In the genomic region with DNA sequence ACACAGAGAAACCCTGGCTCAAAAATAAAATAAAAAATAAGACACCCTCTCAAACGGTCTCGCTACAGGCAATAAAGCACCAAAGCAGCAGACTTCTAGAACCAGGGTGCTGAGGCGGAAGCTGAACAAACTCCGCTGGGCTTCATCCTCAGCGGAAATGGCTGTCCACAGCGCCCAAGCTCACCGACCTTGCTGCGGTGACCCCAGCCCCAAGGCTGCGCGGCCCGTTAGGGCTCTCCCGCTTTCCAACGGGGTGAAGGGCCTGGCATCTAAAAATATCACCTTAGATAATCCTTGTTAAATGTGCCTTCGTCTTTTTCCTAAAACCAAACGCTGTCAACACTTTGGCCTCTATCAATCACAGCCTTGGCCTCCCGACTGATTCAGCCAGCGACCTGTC, we compare ENCODE assay signal across 9 mouse cellular contexts. TPM values are rescaled to one million over a fixed set of nuclear protein-coding genes. Genes with fewer than 3 reads are reported as not detected.
DNase-seq lines count a peak whose midpoint lies in the region; ATAC-seq and TF ChIP-seq lines count a peak whose summit lies in the region.
"Had no signal": no experiment of that assay in that cellular context is flagged by ENCODE, and none has a peak within 500 bp of the region (broad histone marks: within the 10 kb centered on the region; RNA-seq: fewer than 3 reads in every experiment).

No protein-coding gene starts in this region.

- ATAC-seq in kidney, embryonic 14.5 days (ENCODE audit: low FRiP score, low TSS enrichment) = peak; percentile 42
- ATAC-seq in common myeloid progenitor, adult 5-6 weeks (replicated peaks; ENCODE audit: low read depth, poor library complexity, severe bottlenecking) = peak; percentile 27
- ATAC-seq in hindbrain, embryonic 13.5 days (ENCODE audit: low FRiP score) = peak; percentile 56
- ATAC-seq in liver, embryonic 14.5 days (ENCODE audit: insufficient read depth) = peak; percentile 5

- H3K4me2 ChIP-seq in kidney, embryonic 14.5 days (replicated peaks; ENCODE audit: low read depth, low read length) = peak overlapping the region; percentile 67
- H3K4me2 ChIP-seq in hindbrain, embryonic 13.5 days = peak overlapping the region; percentile 71
- peak overlapping the region; percentile 90 for H3K4me2 ChIP-seq in liver, embryonic 14.5 days (ENCODE audit: low read depth)

- H3K27ac ChIP-seq in kidney, embryonic 14.5 days (ENCODE audit: low read depth, low read length) = peak overlapping the region; percentile 77; the same call in 1 of the 2 replicates
- peak overlapping the region; percentile 38 for H3K27ac ChIP-seq in ES-E14 (ENCODE audit: insufficient read depth, low read depth, low read length, poor library complexity, severe bottlenecking)
- peak overlapping the region; percentile 92 for H3K27ac ChIP-seq in hindbrain, embryonic 13.5 days
- H3K27ac ChIP-seq in liver, embryonic 14.5 days = no peak overlapping the region; the same call in 1 of the 2 replicates
- peak overlapping the region; percentile 97 for H3K27ac ChIP-seq in olfactory bulb, adult 2 months (ENCODE audit: insufficient read depth, low read depth, low read length)

- no peak for TF ChIP-seq POLR2A in olfactory bulb, adult 2 months (IDR thresholded peaks at IDR 0.05; ENCODE audit: insufficient read depth, low read depth, low read length)

- no peak for TF ChIP-seq CTCF in liver, embryonic 14.5 days (IDR thresholded peaks at IDR 0.05; ENCODE audit: low read depth)
- TF ChIP-seq CTCF in olfactory bulb, adult 2 months (IDR thresholded peaks at IDR 0.05; ENCODE audit: insufficient read depth, low read depth, low read length) = no peak

- H3K9me3 ChIP-seq in kidney, embryonic 14.5 days (ENCODE audit: control insufficient read depth, low read length) = no peaks in the 10 kb centered on the region
- H3K9me3 ChIP-seq in ES-E14 (ENCODE audit: control insufficient read depth, insufficient read depth, low read depth, low read length) = no peaks in the 10 kb centered on the region
- H3K9me3 ChIP-seq in hindbrain, embryonic 13.5 days = no peaks in the 10 kb centered on the region
- H3K9me3 ChIP-seq in liver, embryonic 14.5 days (ENCODE audit: control insufficient read depth, low read length) = no peaks in the 10 kb centered on the region

- in situ Hi-C loops in ES-E14 (cut with MboI; ENCODE audit: low sequenced_read_pairs in 2 of 2, unreplicated experiment in 2 of 2) = no loop called here

- WGBS in kidney, embryonic 14.5 days = 1% methylated on average over 17 of the region's 17 CpGs
- 5% methylated on average over 17 of the region's 17 CpGs for WGBS in hindbrain, embryonic 13.5 days
- 3% methylated on average over 17 of the region's 17 CpGs for WGBS in liver, embryonic 14.5 days (ENCODE audit: insufficient replicate concordance)
- under 1% methylated on average over 17 of the region's 17 CpGs for WGBS in olfactory bulb, adult 2 months

- no peak for DNase-seq in kidney, adult 9 months
- DNase-seq in ES-E14 (ENCODE audit: low read depth, low spot score) = peak; percentile 9
- DNase-seq in liver, embryonic 14.5 days (ENCODE audit: low read depth in 3 of 3, low spot score in 3 of 3) = no peak
- no peak for DNase-seq in ovary, postnatal 14 days (ENCODE audit: low spot score)

- H3K9ac ChIP-seq in kidney, embryonic 14.5 days (ENCODE audit: low read depth, low read length) = peak overlapping the region; percentile 89
- H3K9ac ChIP-seq in ES-E14 (ENCODE audit: insufficient read depth, low read depth, low read length, poor library complexity, severe bottlenecking) = peak overlapping the region; percentile 86
- H3K9ac ChIP-seq in hindbrain, embryonic 13.5 days = peak overlapping the region; percentile 85
- H3K9ac ChIP-seq in liver, embryonic 14.5 days (replicated peaks) = peak overlapping the region; percentile 52

- H3K27me3 ChIP-seq in kidney, embryonic 14.5 days (ENCODE audit: control insufficient read depth, insufficient read depth, low read length) = no peaks in the 10 kb centered on the region
- H3K27me3 ChIP-seq in hindbrain, embryonic 13.5 days = no peaks in the 10 kb centered on the region
- no peaks in the 10 kb centered on the region; the same call in 1 of the 2 replicates for H3K27me3 ChIP-seq in liver, embryonic 14.5 days (ENCODE audit: control insufficient read depth, insufficient read depth, low read length)

- peaks cover 10% of the 10 kb centered on the region; the same call in 1 of the 2 replicates for H3K4me1 ChIP-seq in kidney, embryonic 14.5 days (ENCODE audit: control insufficient read depth, insufficient read depth, low read length)
- H3K4me1 ChIP-seq in ES-E14 (ENCODE audit: control insufficient read depth in 2 of 2, insufficient read depth in 2 of 2, low read length in 2 of 2, poor library complexity in 1 of 2) = no peaks in the 10 kb centered on the region; a peak in 2 of 4 replicates
- peaks cover 32% of the 10 kb centered on the region for H3K4me1 ChIP-seq in hindbrain, embryonic 13.5 days (replicated peaks)
- H3K4me1 ChIP-seq in liver, embryonic 14.5 days (replicated peaks; ENCODE audit: control insufficient read depth in 2 of 2, insufficient read depth in 2 of 2, low read length in 1 of 2) = peaks cover 7 to 9% of the 10 kb centered on the region in 2 experiments
- H3K4me1 ChIP-seq in olfactory bulb, adult 2 months (ENCODE audit: control insufficient read depth, insufficient read depth, low read length) = peaks cover 2% of the 10 kb centered on the region; the same call in 1 of the 2 replicates

- TF ChIP-seq EP300 in liver, embryonic 14.5 days (IDR thresholded peaks at IDR 0.05; ENCODE audit: low read depth) = no peak

- peak overlapping the region; percentile 90 for H3K4me3 ChIP-seq in kidney, embryonic 14.5 days (ENCODE audit: low read length)
- peak overlapping the region; percentile 75 to 93 for H3K4me3 ChIP-seq in ES-E14 (ENCODE audit: insufficient read depth in 1 of 2, low read depth in 1 of 2, low read length in 2 of 2, poor library complexity in 1 of 2, severe bottlenecking in 1 of 2)
- peak overlapping the region; percentile 77 for H3K4me3 ChIP-seq in hindbrain, embryonic 13.5 days
- peak overlapping the region; percentile 76 to 80 for H3K4me3 ChIP-seq in liver, embryonic 14.5 days (ENCODE audit: insufficient read depth in 1 of 2, low read depth in 2 of 2, low read length in 2 of 2)
- peak overlapping the region; percentile 76 for H3K4me3 ChIP-seq in olfactory bulb, adult 2 months (ENCODE audit: insufficient read depth, low read depth, low read length)

- peaks cover 17% of the 10 kb centered on the region for H3K36me3 ChIP-seq in kidney, embryonic 14.5 days (ENCODE audit: control insufficient read depth, insufficient read depth, low read length)
- peaks cover 3% of the 10 kb centered on the region for H3K36me3 ChIP-seq in ES-E14 (ENCODE audit: control insufficient read depth, insufficient read depth, low read length, poor library complexity, severe bottlenecking)
- peaks cover 10% of the 10 kb centered on the region for H3K36me3 ChIP-seq in hindbrain, embryonic 13.5 days
- peaks cover 5% of the 10 kb centered on the region; the same call in 1 of the 2 replicates for H3K36me3 ChIP-seq in liver, embryonic 14.5 days (replicated peaks; ENCODE audit: control insufficient read depth, insufficient read depth, low read depth)

RNA-seq across cellular contexts. Expression of a gene that starts 0.6 kb away (rescaled TPM):
- polyA plus RNA-seq in kidney, embryonic 14.5 days (2014; fragmentation: Nextera tagmentation; extraction: Ambion mirVana) = 15.8 and 23.6 TPM in 2 replicates
- total RNA-seq in ES-E14 (2012; rRNA removed) = 9.8 and 10.7 TPM in 2 replicates
- total RNA-seq in common myeloid progenitor, adult 5-6 weeks (2017) = 18.2 and 21.0 TPM in 2 replicates
- polyA plus RNA-seq in hindbrain, embryonic 13.5 days (2015; fragmentation: Nextera tagmentation; extraction: Ambion mirVana) = 19.6 and 19.8 TPM in 2 replicates
- polyA plus RNA-seq in liver, embryonic 14.5 days (2012; rRNA removed) = 8.0 and 8.7 TPM in 2 replicates
- polyA plus RNA-seq in liver, embryonic 14.5 days (2014; fragmentation: Nextera tagmentation; extraction: Ambion mirVana) = 6.0 and 7.1 TPM in 2 replicates
- not detected in 2 replicates for polyA plus RNA-seq in olfactory bulb, adult 2 months (2012; ENCODE audit: insufficient read depth, insufficient read length, low replicate concordance, missing spikeins)

RNA-seq across cellular contexts. Expression of a gene that starts 25.2 kb away (rescaled TPM):
- 0.13 and 0.24 TPM in 2 replicates for polyA plus RNA-seq in kidney, embryonic 14.5 days (2014; fragmentation: Nextera tagmentation; extraction: Ambion mirVana)
- total RNA-seq in ES-E14 (2012; rRNA removed) = not detected in 2 replicates
- total RNA-seq in common myeloid progenitor, adult 5-6 weeks (2017) = not detected in 2 replicates
- not detected in 2 replicates for polyA plus RNA-seq in hindbrain, embryonic 13.5 days (2015; fragmentation: Nextera tagmentation; extraction: Ambion mirVana)
- not detected in 2 replicates for polyA plus RNA-seq in liver, embryonic 14.5 days (2012; rRNA removed)
- not detected in 2 replicates for polyA plus RNA-seq in liver, embryonic 14.5 days (2014; fragmentation: Nextera tagmentation; extraction: Ambion mirVana)
- not detected in 2 replicates for polyA plus RNA-seq in olfactory bulb, adult 2 months (2012; ENCODE audit: insufficient read depth, insufficient read length, low replicate concordance, missing spikeins)
- total RNA-seq: neutrophil, adult 5-6 weeks had no signal

RNA-seq across cellular contexts. Expression of a gene that starts 36.7 kb away (rescaled TPM):
- not detected in 2 replicates for polyA plus RNA-seq in kidney, embryonic 14.5 days (2014; fragmentation: Nextera tagmentation; extraction: Ambion mirVana)
- total RNA-seq in ES-E14 (2012; rRNA removed) = not detected in 2 replicates
- not detected in 2 replicates for total RNA-seq in common myeloid progenitor, adult 5-6 weeks (2017)
- polyA plus RNA-seq in hindbrain, embryonic 13.5 days (2015; fragmentation: Nextera tagmentation; extraction: Ambion mirVana) = not detected in 2 replicates
- polyA plus RNA-seq in liver, embryonic 14.5 days (2012; rRNA removed) = not detected in 2 replicates
- not detected in 2 replicates for polyA plus RNA-seq in liver, embryonic 14.5 days (2014; fragmentation: Nextera tagmentation; extraction: Ambion mirVana)
- polyA plus RNA-seq in olfactory bulb, adult 2 months (2012; ENCODE audit: insufficient read depth, insufficient read length, low replicate concordance, missing spikeins) = not detected in 2 replicates
- total RNA-seq: neutrophil, adult 5-6 weeks had no signal

RNA-seq across cellular contexts. Expression of a gene that starts 50.7 kb away (rescaled TPM):
- not detected in 2 replicates for polyA plus RNA-seq in kidney, embryonic 14.5 days (2014; fragmentation: Nextera tagmentation; extraction: Ambion mirVana)
- total RNA-seq in ES-E14 (2012; rRNA removed) = not detected in 2 replicates
- not detected in 2 replicates for total RNA-seq in common myeloid progenitor, adult 5-6 weeks (2017)
- polyA plus RNA-seq in hindbrain, embryonic 13.5 days (2015; fragmentation: Nextera tagmentation; extraction: Ambion mirVana) = not detected in 2 replicates
- not detected in 2 replicates for polyA plus RNA-seq in liver, embryonic 14.5 days (2012; rRNA removed)
- not detected in 2 replicates for polyA plus RNA-seq in liver, embryonic 14.5 days (2014; fragmentation: Nextera tagmentation; extraction: Ambion mirVana)
- polyA plus RNA-seq in olfactory bulb, adult 2 months (2012; ENCODE audit: insufficient read depth, insufficient read length, low replicate concordance, missing spikeins) = not detected in 2 replicates
- total RNA-seq: neutrophil, adult 5-6 weeks had no signal

RNA-seq across cellular contexts. Expression of a gene that starts 54.1 kb away (rescaled TPM):
- 7.5 and 9.4 TPM in 2 replicates for polyA plus RNA-seq in kidney, embryonic 14.5 days (2014; fragmentation: Nextera tagmentation; extraction: Ambion mirVana)
- 15.8 and 18.5 TPM in 2 replicates for total RNA-seq in ES-E14 (2012; rRNA removed)
- total RNA-seq in common myeloid progenitor, adult 5-6 weeks (2017) = 31.4 and 47.0 TPM in 2 replicates
- polyA plus RNA-seq in hindbrain, embryonic 13.5 days (2015; fragmentation: Nextera tagmentation; extraction: Ambion mirVana) = 3.9 and 4.3 TPM in 2 replicates
- polyA plus RNA-seq in liver, embryonic 14.5 days (2012; rRNA removed) = 8.2 and 11.7 TPM in 2 replicates
- 3.9 and 5.0 TPM in 2 replicates for polyA plus RNA-seq in liver, embryonic 14.5 days (2014; fragmentation: Nextera tagmentation; extraction: Ambion mirVana)
- polyA plus RNA-seq in olfactory bulb, adult 2 months (2012; ENCODE audit: insufficient read depth, insufficient read length, low replicate concordance, missing spikeins) = 158 TPM in 1 of 2 replicates, not detected in the other

Comparison
In these comparisons a context has a peak if more than half of its experiments do, and no peak if none do; other contexts are left out.
1. ATAC-seq: peak in every context shown above with its lines; median percentile 56 in hindbrain, embryonic 13.5 days; 42 in kidney, embryonic 14.5 days; 27 in common myeloid progenitor, adult 5-6 weeks; 5 in liver, embryonic 14.5 days.